Mouse (Mus musculus): Measurements from ENCODE around the gene Rrp15. TPM values are rescaled to one million over a fixed set of nuclear protein-coding genes. Genes with fewer than 3 reads are reported as not detected.

The Rrp15 gene
- polyA plus RNA-seq, 1 experiment from 2014 or later: 62.3 TPM

- H3K27ac ChIP-seq: peak within 1 kb of the TSS; percentile 97
- peak within 1 kb of the TSS; percentile 74 for H3K4me2 ChIP-seq
- H3K4me3 ChIP-seq: peak within 1 kb of the TSS; percentile 74
- peaks cover 12% of the 10 kb centered on the region for H3K4me1 ChIP-seq
- H3K9me3 ChIP-seq: no peaks in the 10 kb centered on the region
- ATAC-seq (ENCODE audit: borderline replicate concordance, extremely low read depth, low FRiP score, low TSS enrichment): peak; percentile 6
- peak within 1 kb of the TSS; percentile 95 for H3K9ac ChIP-seq
- H3K36me3 ChIP-seq: no peaks in the 10 kb centered on the region
- 1% methylated on average over 11 of the region's 12 CpGs for WGBS
- H3K27me3 ChIP-seq: no peaks in the 10 kb centered on the region
These were observed 43.3 kb downstream of the Rrp15 start, which contains the start of gene Tgfb2 for GRCm38 (mm10) chr1:186705915-186706248. Tgfb2 (minus strand) TSS chr1:186705989.

GRCm38 (mm10) chr1:186705203-186705914 lies 43.8 kb downstream of the Rrp15 start:
- H3K9ac ChIP-seq: peak overlapping the region; percentile 95
- 2% methylated on average over 56 of the region's 65 CpGs for WGBS
- peaks cover 16% of the 10 kb centered on the region for H3K4me1 ChIP-seq
- H3K27me3 ChIP-seq: no peaks in the 10 kb centered on the region
- peak; percentile 81 for ATAC-seq (ENCODE audit: borderline replicate concordance, extremely low read depth, low FRiP score, low TSS enrichment)
- H3K9me3 ChIP-seq: no peaks in the 10 kb centered on the region
- peak overlapping the region; percentile 74 for H3K4me2 ChIP-seq
- H3K4me3 ChIP-seq: peak overlapping the region; percentile 74
- H3K36me3 ChIP-seq: 0 out of 2 replicates have a peak, but pooled peaks cover 2% of the 10 kb centered on the region
- peak overlapping the region; percentile 97 for H3K27ac ChIP-seq

GRCm38 (mm10) chr1:186703980-186704701 lies 45.0 kb downstream of the Rrp15 start:
- ATAC-seq (ENCODE audit: borderline replicate concordance, extremely low read depth, low FRiP score, low TSS enrichment): no peak; the same call in 1 of the 2 replicates
- H3K4me3 ChIP-seq: peak overlapping the region; percentile 74
- H3K9ac ChIP-seq: peak overlapping the region; percentile 95
- under 1% methylated on average over 36 of the region's 36 CpGs for WGBS
- H3K27me3 ChIP-seq: no peaks in the 10 kb centered on the region
- peaks cover 18% of the 10 kb centered on the region for H3K4me1 ChIP-seq
- peaks cover 5% of the 10 kb centered on the region; the same call in 1 of the 2 replicates for H3K36me3 ChIP-seq
- H3K9me3 ChIP-seq: no peaks in the 10 kb centered on the region
- H3K4me2 ChIP-seq: peak overlapping the region; percentile 74
- peak overlapping the region; percentile 97 for H3K27ac ChIP-seq

- Histone ChIP-seq H3K4me3 (peak overlapping the region; percentile 74), H3K4me2 (peak overlapping the region; percentile 74), H3K9ac (peak overlapping the region; percentile 95), H3K36me3 (peaks cover 8% of the 10 kb centered on the region; the same call in 1 of the 2 replicates), H3K27ac (peak overlapping the region; percentile 97), H3K9me3 (no peaks in the 10 kb centered on the region), H3K27me3 (no peaks in the 10 kb centered on the region), H3K4me1 (peaks cover 18% of the 10 kb centered on the region)
- WGBS: under 1% methylated on average over 15 of the region's 15 CpGs
- no peak for ATAC-seq (ENCODE audit: borderline replicate concordance, extremely low read depth, low FRiP score, low TSS enrichment)
These were observed 45.7 kb downstream of the Rrp15 start for GRCm38 (mm10) chr1:186703256-186703979.

GRCm38 (mm10) chr1:186702391-186703255 lies 46.5 kb downstream of the Rrp15 start:
- WGBS: 4% methylated on average over 15 of the region's 15 CpGs
- Histone ChIP-seq H3K27ac (peak overlapping the region; percentile 97), H3K36me3 (peaks cover 11% of the 10 kb centered on the region), H3K9me3 (no peaks in the 10 kb centered on the region), H3K4me1 (peaks cover 18% of the 10 kb centered on the region), H3K4me2 (peak overlapping the region; percentile 74), H3K27me3 (no peaks in the 10 kb centered on the region), H3K4me3 (peak overlapping the region; percentile 74), H3K9ac (peak overlapping the region; percentile 33)
- peak; percentile 21; the same call in 1 of the 2 replicates for ATAC-seq (ENCODE audit: borderline replicate concordance, extremely low read depth, low FRiP score, low TSS enrichment)

GRCm38 (mm10) chr1:186701206-186701905 lies 47.8 kb downstream of the Rrp15 start:
- ATAC-seq (ENCODE audit: borderline replicate concordance, extremely low read depth, low FRiP score, low TSS enrichment): no peak
- Histone ChIP-seq H3K9me3 (no peaks in the 10 kb centered on the region), H3K36me3 (peaks cover 11% of the 10 kb centered on the region), H3K4me3 (peak overlapping the region; percentile 29), H3K27ac (peak overlapping the region; percentile 50), H3K4me2 (peak overlapping the region; percentile 46), H3K27me3 (no peaks in the 10 kb centered on the region), H3K9ac (peak overlapping the region; percentile 24; the same call in 1 of the 2 replicates), H3K4me1 (peaks cover 26% of the 10 kb centered on the region)
- 11% methylated on average over 8 of the region's 8 CpGs for WGBS

- Histone ChIP-seq H3K27me3 (no peaks in the 10 kb centered on the region), H3K9me3 (no peaks in the 10 kb centered on the region), H3K27ac (no peak overlapping the region; the same call in 1 of the 2 replicates), H3K36me3 (peaks cover 11% of the 10 kb centered on the region), H3K4me1 (peaks cover 34% of the 10 kb centered on the region), H3K9ac (no peak overlapping the region; the same call in 1 of the 2 replicates), H3K4me3 (0 out of 2 replicates have a peak overlapping the region, but pooled peaks have one; percentile 2), H3K4me2 (peak overlapping the region; percentile 46; the same call in 1 of the 2 replicates)
- 75% methylated on average over 3 of the region's 3 CpGs for WGBS
- ATAC-seq (ENCODE audit: borderline replicate concordance, extremely low read depth, low FRiP score, low TSS enrichment): no peak
These were observed 48.7 kb downstream of the Rrp15 start for GRCm38 (mm10) chr1:186700496-186700895.

- H3K4me1 ChIP-seq: peaks cover 38% of the 10 kb centered on the region
- H3K27me3 ChIP-seq: no peaks in the 10 kb centered on the region
These were observed 50.4 kb downstream of the Rrp15 start for GRCm38 (mm10) chr1:186698583-186699338.

GRCm38 (mm10) chr1:186696231-186696630 lies 52.9 kb downstream of the Rrp15 start:
- Histone ChIP-seq H3K4me1 (peaks cover 29% of the 10 kb centered on the region), H3K4me2 (no peak overlapping the region), H3K27me3 (no peaks in the 10 kb centered on the region), H3K9ac (no peak overlapping the region), H3K9me3 (no peaks in the 10 kb centered on the region), H3K36me3 (peaks cover 17% of the 10 kb centered on the region), H3K4me3 (no peak overlapping the region), H3K27ac (peak overlapping the region; percentile 41; the same call in 1 of the 2 replicates)
- no peak for ATAC-seq (ENCODE audit: borderline replicate concordance, extremely low read depth, low FRiP score, low TSS enrichment)
- WGBS: 74% methylated on average over 9 of the region's 9 CpGs

More at GRCm38 (mm10) chr1:186698583-186699338, 50.4 kb downstream of the Rrp15 start:
- ATAC-seq (ENCODE audit: borderline replicate concordance, extremely low read depth, low FRiP score, low TSS enrichment): no peak
- H3K36me3 ChIP-seq: peaks cover 17% of the 10 kb centered on the region
- H3K4me2 ChIP-seq: no peak overlapping the region
- WGBS: 79% methylated on average over 15 of the region's 15 CpGs
- no peaks in the 10 kb centered on the region for H3K9me3 ChIP-seq
- H3K4me3 ChIP-seq: no peak overlapping the region
- H3K9ac ChIP-seq: no peak overlapping the region
- no peak overlapping the region for H3K27ac ChIP-seq

- H3K9me3 ChIP-seq: no peaks in the 10 kb centered on the region
- peaks cover 21% of the 10 kb centered on the region for H3K4me1 ChIP-seq
- H3K4me2 ChIP-seq: no peak overlapping the region
- peak overlapping the region; percentile 41; the same call in 1 of the 2 replicates for H3K27ac ChIP-seq
- H3K9ac ChIP-seq: no peak overlapping the region
- 24% methylated on average over 4 of the region's 4 CpGs for WGBS
- peaks cover 15% of the 10 kb centered on the region for H3K36me3 ChIP-seq
- no peak overlapping the region for H3K4me3 ChIP-seq
- H3K27me3 ChIP-seq: no peaks in the 10 kb centered on the region
- ATAC-seq (ENCODE audit: borderline replicate concordance, extremely low read depth, low FRiP score, low TSS enrichment): 0 out of 2 replicates have a peak, but pooled peaks have one; percentile 35
These were observed 53.8 kb downstream of the Rrp15 start for GRCm38 (mm10) chr1:186695361-186695760.

All from lung, embryonic 15.5 days (tissue).